Mouse (Mus musculus): ENCODE results near the gene Gm42906. TPM values are rescaled to one million over a fixed set of nuclear protein-coding genes. Genes with fewer than 3 reads are reported as not detected.
A peak's percentile ranks its signal among the peaks of the same experiment; 100 is the strongest.

Gene Gm42906
- polyA plus RNA-seq, 1 experiment from 2014 or later = 0.52 TPM

- Histone ChIP-seq H3K4me2 (replicated peaks; ENCODE audit: low read depth) (no peak overlapping the region), H3K4me1 (replicated peaks; ENCODE audit: control insufficient read depth, insufficient read depth) (no peaks in the 10 kb centered on the region), H3K4me3 (ENCODE audit: low read depth, low read length) (no peak overlapping the region), H3K27ac (replicated peaks) (no peak overlapping the region), H3K9me3 (ENCODE audit: control insufficient read depth, low read length) (no peaks in the 10 kb centered on the region), H3K36me3 (ENCODE audit: control insufficient read depth, insufficient read depth, low read length) (no peaks in the 10 kb centered on the region), H3K27me3 (ENCODE audit: control insufficient read depth, insufficient read depth, low read length) (no peaks in the 10 kb centered on the region), H3K9ac (ENCODE audit: low read length) (no peak overlapping the region)
- no peak for DNase-seq (ENCODE audit: low spot score)
- WGBS = 53% methylated on average over 2 of the region's 2 CpGs
- no peak for ATAC-seq (ENCODE audit: low FRiP score, low TSS enrichment)
- no peak for TF ChIP-seq EP300 (optimal IDR thresholded peaks at IDR 0.05)
- TF ChIP-seq CTCF (IDR thresholded peaks at IDR 0.05; ENCODE audit: low read depth) = no peak
Measured at GRCm38 (mm10) chr5:151192266-151192665, 235.7 kb downstream of the Gm42906 start.

- Histone ChIP-seq H3K4me3 (ENCODE audit: low read depth, low read length) (no peak overlapping the region), H3K27ac (replicated peaks) (no peak overlapping the region), H3K9ac (ENCODE audit: low read length) (no peak overlapping the region), H3K4me1 (replicated peaks; ENCODE audit: control insufficient read depth, insufficient read depth) (no peaks in the 10 kb centered on the region), H3K36me3 (ENCODE audit: control insufficient read depth, insufficient read depth, low read length) (no peaks in the 10 kb centered on the region), H3K4me2 (replicated peaks; ENCODE audit: low read depth) (peak overlapping the region; percentile 79; the same call in 1 of the 2 replicates), H3K9me3 (ENCODE audit: control insufficient read depth, low read length) (no peaks in the 10 kb centered on the region), H3K27me3 (ENCODE audit: control insufficient read depth, insufficient read depth, low read length) (no peaks in the 10 kb centered on the region)
- DNase-seq (ENCODE audit: low spot score) (no peak), ATAC-seq (ENCODE audit: low FRiP score, low TSS enrichment) (no peak)
- TF ChIP-seq CTCF (IDR thresholded peaks at IDR 0.05; ENCODE audit: low read depth) = no peak
- no peak for TF ChIP-seq EP300 (optimal IDR thresholded peaks at IDR 0.05)
- WGBS = 67% methylated on average over 5 of the region's 5 CpGs
Measured at GRCm38 (mm10) chr5:151190764-151191163, 237.2 kb downstream of the Gm42906 start.

- DNase-seq (ENCODE audit: low spot score) (peak; percentile 87), ATAC-seq (ENCODE audit: low FRiP score, low TSS enrichment) (peak; percentile 95)
- Histone ChIP-seq H3K9me3 (ENCODE audit: control insufficient read depth, low read length) (no peaks in the 10 kb centered on the region), H3K4me1 (replicated peaks; ENCODE audit: control insufficient read depth, insufficient read depth) (no peaks in the 10 kb centered on the region), H3K36me3 (ENCODE audit: control insufficient read depth, insufficient read depth, low read length) (no peaks in the 10 kb centered on the region), H3K9ac (ENCODE audit: low read length) (peak overlapping the region; percentile 78), H3K27ac (replicated peaks) (peak overlapping the region; percentile 80), H3K27me3 (ENCODE audit: control insufficient read depth, insufficient read depth, low read length) (no peaks in the 10 kb centered on the region), H3K4me2 (replicated peaks; ENCODE audit: low read depth) (peak overlapping the region; percentile 79), H3K4me3 (ENCODE audit: low read depth, low read length) (peak overlapping the region; percentile 62)
- 2% methylated on average over 27 of the region's 27 CpGs for WGBS
- no peak for TF ChIP-seq EP300 (optimal IDR thresholded peaks at IDR 0.05)
- 0 out of 2 replicates have a peak, but pooled peaks have one; percentile 1 for TF ChIP-seq CTCF (IDR thresholded peaks at IDR 0.05; ENCODE audit: low read depth)
Measured at GRCm38 (mm10) chr5:151189789-151190378, 238.1 kb downstream of the Gm42906 start.

DNA sequence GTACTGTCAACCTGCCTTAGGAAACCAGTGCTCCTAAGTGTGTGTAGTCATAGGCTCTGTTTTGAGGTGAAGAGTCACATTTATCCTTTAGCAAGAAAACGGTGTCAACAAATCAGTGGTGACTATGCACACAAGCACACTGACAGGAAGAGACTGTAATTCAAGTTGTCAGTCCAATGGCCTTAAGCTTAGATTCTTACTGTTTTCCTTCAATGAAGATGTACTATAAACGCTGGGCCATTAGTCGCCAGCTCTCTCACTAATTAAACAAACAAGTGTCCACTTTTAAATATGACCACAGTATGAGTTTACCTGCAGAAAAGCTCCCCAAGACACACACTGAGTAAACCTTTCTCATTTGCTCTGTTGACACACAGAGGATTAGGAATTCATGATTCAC is 238.6 kb downstream of the Gm42906 start:
- H3K4me1 ChIP-seq (replicated peaks; ENCODE audit: control insufficient read depth, insufficient read depth) = no peaks in the 10 kb centered on the region
- no peaks in the 10 kb centered on the region for H3K27me3 ChIP-seq (ENCODE audit: control insufficient read depth, insufficient read depth, low read length)
- DNase-seq (ENCODE audit: low spot score) (no peak), ATAC-seq (ENCODE audit: low FRiP score, low TSS enrichment) (peak; percentile 35; the same call in 1 of the 2 replicates)
- H3K4me2 ChIP-seq (replicated peaks; ENCODE audit: low read depth) = peak overlapping the region; percentile 79
- peak overlapping the region; percentile 80 for H3K27ac ChIP-seq (replicated peaks)
- no peaks in the 10 kb centered on the region for H3K9me3 ChIP-seq (ENCODE audit: control insufficient read depth, low read length)
- WGBS = 3% methylated on average over 3 of the region's 3 CpGs
- peak overlapping the region; percentile 62 for H3K4me3 ChIP-seq (ENCODE audit: low read depth, low read length)
- peak overlapping the region; percentile 78 for H3K9ac ChIP-seq (ENCODE audit: low read length)
- no peak for TF ChIP-seq EP300 (optimal IDR thresholded peaks at IDR 0.05)
- TF ChIP-seq CTCF (IDR thresholded peaks at IDR 0.05; ENCODE audit: low read depth) = no peak
- no peaks in the 10 kb centered on the region for H3K36me3 ChIP-seq (ENCODE audit: control insufficient read depth, insufficient read depth, low read length)

DNA sequence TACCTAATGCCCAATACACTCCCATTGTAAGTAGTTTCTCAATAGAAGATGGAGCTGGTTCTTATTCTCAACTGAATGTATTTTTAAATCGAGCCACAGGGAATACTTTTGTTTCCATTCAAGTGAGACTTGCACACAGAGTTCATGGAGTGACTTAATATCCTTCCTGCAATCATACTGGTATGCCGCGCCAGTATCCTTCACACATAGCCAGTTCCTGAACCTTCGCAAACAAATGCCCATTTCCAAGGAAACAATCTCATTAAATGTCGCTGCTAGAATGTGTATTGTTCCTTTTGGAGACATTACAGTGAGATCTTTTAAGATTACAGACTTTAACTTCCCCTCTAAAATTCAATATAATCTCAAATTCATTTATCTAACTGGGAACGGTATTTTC is 239.3 kb downstream of the Gm42906 start:
- no peaks in the 10 kb centered on the region for H3K9me3 ChIP-seq (ENCODE audit: control insufficient read depth, low read length)
- WGBS = 67% methylated on average over 6 of the region's 6 CpGs
- H3K4me2 ChIP-seq (replicated peaks; ENCODE audit: low read depth) = peak overlapping the region; percentile 79; the same call in 1 of the 2 replicates

DNA sequence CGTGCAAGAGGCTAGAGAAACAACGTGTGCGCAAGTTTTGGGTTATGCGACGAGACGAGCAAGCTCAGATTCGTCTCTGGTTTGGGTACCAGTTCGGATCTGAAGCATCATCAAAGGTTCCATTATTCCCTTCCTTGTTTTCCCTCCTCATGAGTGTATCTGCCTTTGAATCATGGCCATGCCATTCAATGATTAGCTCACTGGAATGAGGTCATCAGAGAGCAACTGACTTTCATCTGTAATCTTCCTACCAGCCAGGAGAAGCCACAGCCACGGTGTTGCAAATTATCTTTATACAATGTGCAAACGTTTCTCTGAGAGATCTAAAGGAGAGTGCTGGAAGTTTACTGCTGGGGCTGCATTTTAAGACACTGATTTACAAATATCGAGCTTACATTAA is 240.6 kb downstream of the Gm42906 start:
- no peak for DNase-seq (ENCODE audit: low spot score)
- Histone ChIP-seq H3K4me3 (ENCODE audit: low read depth, low read length) (no peak overlapping the region), H3K36me3 (ENCODE audit: control insufficient read depth, insufficient read depth, low read length) (no peaks in the 10 kb centered on the region), H3K9ac (ENCODE audit: low read length) (no peak overlapping the region), H3K27me3 (ENCODE audit: control insufficient read depth, insufficient read depth, low read length) (no peaks in the 10 kb centered on the region), H3K4me2 (replicated peaks; ENCODE audit: low read depth) (no peak overlapping the region; the same call in 1 of the 2 replicates), H3K4me1 (replicated peaks; ENCODE audit: control insufficient read depth, insufficient read depth) (no peaks in the 10 kb centered on the region), H3K9me3 (ENCODE audit: control insufficient read depth, low read length) (no peaks in the 10 kb centered on the region), H3K27ac (replicated peaks) (no peak overlapping the region)
- ATAC-seq (ENCODE audit: low FRiP score, low TSS enrichment) = no peak
- TF ChIP-seq EP300 (optimal IDR thresholded peaks at IDR 0.05) = no peak
- no peak for TF ChIP-seq CTCF (IDR thresholded peaks at IDR 0.05; ENCODE audit: low read depth)
- WGBS = 77% methylated on average over 11 of the region's 11 CpGs

More for the DNA sequence above, 239.3 kb downstream of the Gm42906 start:
- Histone ChIP-seq H3K4me1 (replicated peaks; ENCODE audit: control insufficient read depth, insufficient read depth) (no peaks in the 10 kb centered on the region), H3K27me3 (ENCODE audit: control insufficient read depth, insufficient read depth, low read length) (no peaks in the 10 kb centered on the region), H3K9ac (ENCODE audit: low read length) (no peak overlapping the region), H3K27ac (replicated peaks) (no peak overlapping the region), H3K36me3 (ENCODE audit: control insufficient read depth, insufficient read depth, low read length) (no peaks in the 10 kb centered on the region), H3K4me3 (ENCODE audit: low read depth, low read length) (peak overlapping the region; percentile 62; the same call in 1 of the 2 replicates)
- TF ChIP-seq CTCF (IDR thresholded peaks at IDR 0.05; ENCODE audit: low read depth) (no peak), EP300 (optimal IDR thresholded peaks at IDR 0.05) (no peak)
- no peak for DNase-seq (ENCODE audit: low spot score)
- no peak for ATAC-seq (ENCODE audit: low FRiP score, low TSS enrichment)

Data from stomach, postnatal 0 days (tissue).